Mouse (Mus musculus) neural tube, embryonic 14.5 days (tissue): ENCODE results near the gene Gm7903. TPM values are rescaled to one million over a fixed set of nuclear protein-coding genes. Genes with fewer than 3 reads are reported as not detected.
"Not testable (repeated sequence)": the region's sequence is repeated elsewhere in the genome, so short reads cannot be mapped to it uniquely, and the experiment has no call there.

ENCODE experiments used
- ATAC-seq: fragments of 200-750 bp; cut with Nextera tagmentation; 2 replicates; pipeline ENCODE4 v1.8.0; 2017; ENCODE audit warnings: low read depth, mild to moderate bottlenecking, moderate TSS enrichment, moderate library complexity
- H3K27ac ChIP-seq: fragments of 300-500 bp; sonication (generic); 2 replicates; pipeline ENCODE4 v1.5.1; 2014; ENCODE audit warnings: low read depth, mild to moderate bottlenecking, control low read depth, low read length, moderate library complexity, mixed read lengths
- H3K27me3 ChIP-seq: fragments of 300-500 bp; sonication (generic); 2 replicates; pipeline ENCODE4 v1.6.1; 2014; ENCODE audit warnings: low read length; ENCODE audit not compliant: control insufficient read depth, insufficient read depth
- H3K36me3 ChIP-seq: fragments of 300-500 bp; sonication (generic); 2 replicates; pipeline ENCODE4 v1.6.1; 2014; ENCODE audit warnings: low read length, mixed read lengths; ENCODE audit not compliant: control insufficient read depth, insufficient read depth
- H3K4me1 ChIP-seq: fragments of 300-500 bp; sonication (generic); 2 replicates; pipeline ENCODE4 v1.6.1; 2014; ENCODE audit warnings: low read length; ENCODE audit not compliant: control insufficient read depth, insufficient read depth
- H3K4me2 ChIP-seq: fragments of 300-500 bp; sonication (generic); 2 replicates; pipeline ENCODE4 v1.6.1; 2014; ENCODE audit warnings: mild to moderate bottlenecking, low read depth, low read length, control low read depth
- H3K4me3 ChIP-seq: fragments of 300-500 bp; sonication (generic); 2 replicates; pipeline ENCODE4 v1.5.1; 2014; ENCODE audit warnings: low read depth, low read length, control low read depth, mixed read lengths
- H3K9ac ChIP-seq: fragments of 300-500 bp; sonication (generic); replicated peaks from 2 replicates; pipeline ENCODE4 v1.6.1; 2014; ENCODE audit warnings: low read depth, mild to moderate bottlenecking, control low read depth, low read length, mixed read lengths
- H3K9me3 ChIP-seq: fragments of 300-500 bp; sonication (generic); 2 replicates; pipeline ENCODE4 v1.6.1; 2016; ENCODE audit warnings: low read length; ENCODE audit not compliant: control insufficient read depth
- WGBS: fragments of 180-500 bp; shearing (Covaris S2); extraction: QIAGEN DNeasy Blood & Tissue Kit; methylation state at CpG from one replicate; pipeline ENCODE4 v1.1.7; 2014; 5-methylcytosine and 5-hydroxymethylcytosine counted together
- polyA plus RNA-seq: library from polyadenylated mRNA; unstranded; fragments of >200 nt; fragmentation: Nextera tagmentation; extraction: Ambion mirVana; gene quantifications from 2 replicates; pipeline ENCODE4 v1.2.1, GENCODE M21; 2014

The Gm7903 gene
- polyA plus RNA-seq = not detected in 2 replicates

DNA sequence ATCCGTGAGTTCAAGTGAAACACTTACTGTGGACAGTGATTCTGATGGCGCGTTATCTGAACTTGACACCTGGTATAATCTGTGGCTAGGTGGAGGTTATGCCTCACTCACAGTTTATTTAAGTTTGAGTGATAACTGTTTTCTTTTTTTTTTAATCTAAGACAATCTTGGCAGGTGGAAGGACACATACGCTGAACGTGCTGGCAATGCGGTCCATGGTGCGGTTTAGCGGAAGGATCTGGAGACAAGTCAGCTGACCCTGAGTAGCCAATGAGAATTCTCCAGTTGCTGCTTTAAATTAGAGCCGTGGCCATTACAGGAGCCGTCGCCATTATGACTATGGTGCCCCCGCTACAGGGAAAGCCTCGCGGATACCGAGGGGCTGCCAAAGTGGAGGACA, at the start of gene Gm7903:
Gene Gm7903 (plus strand): TSS at position 301 of the 400 bp plus-strand sequence.
- ATAC-seq, H3K4me1 ChIP-seq, H3K4me3 ChIP-seq, H3K36me3 ChIP-seq, H3K27me3 ChIP-seq, H3K27ac ChIP-seq, H3K9me3 ChIP-seq, H3K9ac ChIP-seq, H3K4me2 ChIP-seq: not testable (repeated sequence)
- no CpG with 5 or more reads among the region's 15 CpGs for WGBS

DNA sequence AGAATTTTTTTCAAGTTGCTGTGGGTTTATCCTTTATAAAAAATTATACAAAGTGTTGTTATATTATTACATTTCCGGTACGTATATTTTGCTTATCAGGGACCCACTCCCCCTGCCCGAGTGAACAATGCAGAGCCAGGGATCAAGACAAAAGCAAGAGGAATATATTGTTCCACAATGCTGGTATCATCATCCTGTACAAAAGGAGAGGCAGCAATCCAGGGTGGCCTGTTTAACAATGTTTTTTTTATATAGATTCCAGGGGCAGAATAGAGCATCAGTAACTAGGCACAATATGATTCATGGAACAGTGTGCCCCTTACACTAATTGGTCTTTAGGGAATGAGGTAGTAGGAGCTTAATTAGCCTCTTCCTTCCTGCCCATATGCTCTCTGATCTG, 30.1 kb upstream of the Gm7903 start:
- WGBS = no CpG with 5 or more reads among the region's 3 CpGs
- H3K9me3 ChIP-seq = not testable (repeated sequence)

DNA sequence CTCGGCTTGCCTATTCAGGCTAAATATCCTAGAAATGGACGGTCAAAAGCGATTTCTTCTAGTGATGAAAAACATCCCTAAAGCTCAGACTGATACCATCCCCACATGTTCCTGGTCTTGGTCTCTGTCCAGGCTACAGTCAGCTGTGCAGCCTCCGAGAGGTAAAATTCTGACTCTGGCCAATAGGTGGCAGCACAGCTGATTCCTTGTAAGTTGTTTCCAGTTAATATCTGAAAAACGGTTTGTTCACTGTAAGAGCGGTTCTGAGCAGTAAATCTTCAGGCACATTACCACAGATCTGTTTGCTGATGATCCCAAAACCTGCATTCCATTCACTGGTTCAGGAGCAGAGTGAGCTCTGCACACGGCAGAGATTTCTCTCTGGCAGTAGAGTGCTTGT, 12.4 kb upstream of the Gm7903 start:
- not testable (repeated sequence) for H3K27me3 ChIP-seq, H3K9me3 ChIP-seq, H3K4me1 ChIP-seq, H3K9ac ChIP-seq, H3K27ac ChIP-seq, ATAC-seq, H3K4me3 ChIP-seq, H3K36me3 ChIP-seq, H3K4me2 ChIP-seq
- WGBS = 47% methylated on average over 3 of the region's 7 CpGs

More for the DNA sequence above, 30.1 kb upstream of the Gm7903 start:
- not testable (repeated sequence) for H3K36me3 ChIP-seq, H3K9ac ChIP-seq, H3K4me3 ChIP-seq, H3K27ac ChIP-seq, ATAC-seq, H3K4me1 ChIP-seq, H3K4me2 ChIP-seq, H3K27me3 ChIP-seq

DNA sequence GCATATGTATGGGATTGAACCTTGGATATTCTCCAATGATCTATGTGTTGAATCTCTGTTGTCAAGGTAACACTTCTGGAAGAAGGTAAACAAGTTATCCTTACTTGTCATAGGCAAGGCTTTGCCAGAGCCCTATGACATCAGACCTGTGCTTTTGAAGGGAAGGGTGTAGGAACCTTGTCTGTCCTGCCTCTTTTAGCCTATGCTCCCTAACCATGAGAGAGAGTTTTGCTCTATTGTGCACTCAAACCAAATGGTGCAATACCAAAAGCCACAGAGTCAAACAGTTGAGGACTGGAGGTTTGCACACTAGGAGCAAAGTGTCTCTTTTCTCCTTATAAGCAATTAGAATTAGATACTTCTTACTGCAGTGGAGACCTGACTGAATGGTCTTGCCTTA, 11.8 kb upstream of the Gm7903 start:
- not testable (repeated sequence) for H3K4me3 ChIP-seq

DNA sequence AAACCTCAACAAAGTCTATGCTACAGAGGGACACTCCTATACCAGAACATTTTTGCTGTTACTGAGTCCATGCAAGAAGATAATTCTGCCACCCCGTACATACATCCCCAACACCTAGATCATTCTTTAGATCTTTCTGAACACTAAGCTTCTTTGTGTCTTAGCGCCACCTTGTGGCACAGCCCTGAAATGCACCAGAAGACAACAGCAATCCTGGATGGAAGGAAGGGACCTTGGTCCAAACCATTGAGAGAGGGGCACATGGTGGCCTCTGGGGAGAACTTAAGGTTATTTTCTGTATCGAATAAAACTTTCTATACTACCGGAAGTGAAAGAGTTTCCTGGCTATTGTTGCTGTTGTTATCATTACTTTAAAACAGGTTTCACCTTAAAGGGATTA, 11.2 kb upstream of the Gm7903 start:
- not testable (repeated sequence) for H3K27ac ChIP-seq, H3K9me3 ChIP-seq, H3K4me1 ChIP-seq, H3K36me3 ChIP-seq, H3K9ac ChIP-seq, H3K4me3 ChIP-seq, ATAC-seq, H3K27me3 ChIP-seq, H3K4me2 ChIP-seq
- no CpG with 5 or more reads among the region's 4 CpGs for WGBS

More for the DNA sequence above, 11.8 kb upstream of the Gm7903 start:
- H3K4me2 ChIP-seq, H3K27me3 ChIP-seq, H3K36me3 ChIP-seq, ATAC-seq, H3K9ac ChIP-seq, H3K27ac ChIP-seq, H3K4me1 ChIP-seq, H3K9me3 ChIP-seq: not testable (repeated sequence)

DNA sequence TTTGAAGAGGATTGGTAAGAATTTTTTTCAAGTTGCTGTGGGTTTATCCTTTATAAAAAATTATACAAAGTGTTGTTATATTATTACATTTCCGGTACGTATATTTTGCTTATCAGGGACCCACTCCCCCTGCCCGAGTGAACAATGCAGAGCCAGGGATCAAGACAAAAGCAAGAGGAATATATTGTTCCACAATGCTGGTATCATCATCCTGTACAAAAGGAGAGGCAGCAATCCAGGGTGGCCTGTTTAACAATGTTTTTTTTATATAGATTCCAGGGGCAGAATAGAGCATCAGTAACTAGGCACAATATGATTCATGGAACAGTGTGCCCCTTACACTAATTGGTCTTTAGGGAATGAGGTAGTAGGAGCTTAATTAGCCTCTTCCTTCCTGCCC, 30.5 kb downstream of the Gm7903 start:
- not testable (repeated sequence) for ATAC-seq, H3K9me3 ChIP-seq
- no CpG with 5 or more reads among the region's 3 CpGs for WGBS

DNA sequence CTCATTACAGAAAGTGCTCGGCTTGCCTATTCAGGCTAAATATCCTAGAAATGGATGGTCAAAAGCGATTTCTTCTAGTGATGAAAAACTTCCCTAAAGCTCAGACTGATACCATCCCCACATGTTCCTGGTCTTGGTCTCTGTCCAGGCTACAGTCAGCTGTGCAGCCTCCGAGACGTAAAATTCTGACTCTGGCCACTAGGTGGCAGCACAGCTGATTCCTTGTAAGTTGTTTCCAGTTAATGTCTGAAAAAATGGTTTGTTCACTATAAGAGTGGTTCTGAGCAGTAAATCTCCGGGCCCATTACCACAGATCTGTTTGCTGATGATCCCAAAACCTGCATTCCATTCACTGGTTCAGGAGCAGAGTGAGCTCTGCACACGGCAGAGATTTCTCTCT, 48.3 kb downstream of the Gm7903 start:
- not testable (repeated sequence) for H3K4me1 ChIP-seq, H3K9ac ChIP-seq, H3K9me3 ChIP-seq, H3K36me3 ChIP-seq, H3K4me2 ChIP-seq, H3K27ac ChIP-seq, H3K27me3 ChIP-seq, ATAC-seq, H3K4me3 ChIP-seq
- no CpG with 5 or more reads among the region's 6 CpGs for WGBS

More for the DNA sequence above, 30.5 kb downstream of the Gm7903 start:
- not testable (repeated sequence) for H3K27ac ChIP-seq, H3K4me2 ChIP-seq, H3K27me3 ChIP-seq, H3K4me3 ChIP-seq, H3K9ac ChIP-seq, H3K4me1 ChIP-seq, H3K36me3 ChIP-seq

DNA sequence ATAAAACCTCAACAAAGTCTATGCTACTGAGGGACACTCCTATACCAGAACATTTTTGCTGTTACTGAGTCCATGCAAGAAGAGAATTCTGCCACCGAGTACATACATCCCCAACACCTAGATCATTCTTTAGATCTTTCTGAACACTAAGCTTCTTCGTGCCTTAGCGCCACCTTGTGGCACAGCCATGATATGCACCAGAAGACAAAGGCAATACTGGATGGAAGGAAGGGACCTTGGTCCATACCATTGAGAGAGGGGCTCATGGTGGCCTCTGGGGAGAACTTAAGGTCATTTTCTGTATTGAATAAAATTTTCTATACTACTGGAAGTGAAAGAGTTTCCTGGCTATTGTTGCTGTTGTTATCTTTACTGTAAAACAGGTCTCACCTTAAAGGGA, 49.5 kb downstream of the Gm7903 start:
- H3K36me3 ChIP-seq, H3K4me3 ChIP-seq, H3K4me1 ChIP-seq, H3K27ac ChIP-seq, ATAC-seq, H3K9me3 ChIP-seq, H3K4me2 ChIP-seq, H3K9ac ChIP-seq, H3K27me3 ChIP-seq: not testable (repeated sequence)
- no CpG with 5 or more reads among the region's 3 CpGs for WGBS
